Mouse (Mus musculus): ENCODE measurements at regions not wholly inside any gene's neighbourhood (a gene's known extent, or its start where the extent isn't known, plus 50 kb on each side); places are given as distances from the start of the nearest gene placed in this dataset.

- Histone ChIP-seq H3K36me3 (ENCODE audit: control insufficient read depth, insufficient read depth) (no peaks in the 10 kb centered on the region), H3K9ac (ENCODE audit: low read depth, low read length) (no peak overlapping the region), H3K4me2 (ENCODE audit: low read depth, low read length) (no peak overlapping the region), H3K27me3 (ENCODE audit: control insufficient read depth, insufficient read depth, low read depth, low read length) (no peaks in the 10 kb centered on the region; the same call in 1 of the 2 replicates), H3K4me1 (ENCODE audit: control insufficient read depth, low read depth, low read length) (no peaks in the 10 kb centered on the region), H3K9me3 (replicated peaks; ENCODE audit: control insufficient read depth, low read length) (no peaks in the 10 kb centered on the region), H3K27ac (ENCODE audit: low read length) (no peak overlapping the region), H3K4me3 (ENCODE audit: low read depth, low read length) (no peak overlapping the region)
- 68% methylated on average over 3 of the region's 3 CpGs for WGBS (ENCODE audit: insufficient replicate concordance)
- ATAC-seq (ENCODE audit: low read depth), result no peak
Observed at GRCm38 (mm10) chrX:12500601-12501000, 87.0 kb upstream of the Atp6ap2 start.

- Histone ChIP-seq H3K4me1 (ENCODE audit: control insufficient read depth, low read depth, low read length) (no peaks in the 10 kb centered on the region), H3K36me3 (ENCODE audit: control insufficient read depth, insufficient read depth) (no peaks in the 10 kb centered on the region), H3K4me3 (ENCODE audit: low read depth, low read length) (no peak overlapping the region), H3K27ac (ENCODE audit: low read length) (no peak overlapping the region), H3K4me2 (ENCODE audit: low read depth, low read length) (no peak overlapping the region), H3K27me3 (ENCODE audit: control insufficient read depth, insufficient read depth, low read depth, low read length) (no peaks in the 10 kb centered on the region; the same call in 1 of the 2 replicates), H3K9me3 (replicated peaks; ENCODE audit: control insufficient read depth, low read length) (no peaks in the 10 kb centered on the region), H3K9ac (ENCODE audit: low read depth, low read length) (no peak overlapping the region)
- 51% methylated on average over 4 of the region's 4 CpGs for WGBS (ENCODE audit: insufficient replicate concordance)
- no peak for ATAC-seq (ENCODE audit: low read depth)
Observed at GRCm38 (mm10) chrX:12502364-12502763, 85.2 kb upstream of the Atp6ap2 start.

GRCm38 (mm10) chrX:12503581-12503980, 84.0 kb upstream of the Atp6ap2 start:
- no peaks in the 10 kb centered on the region for H3K9me3 ChIP-seq (replicated peaks; ENCODE audit: control insufficient read depth, low read length)
- 29% methylated on average over 1 of the region's 1 CpGs for WGBS (ENCODE audit: insufficient replicate concordance)
- no peak overlapping the region for H3K9ac ChIP-seq (ENCODE audit: low read depth, low read length)
- no peaks in the 10 kb centered on the region for H3K36me3 ChIP-seq (ENCODE audit: control insufficient read depth, insufficient read depth)
- no peak overlapping the region for H3K4me2 ChIP-seq (ENCODE audit: low read depth, low read length)
- ATAC-seq (ENCODE audit: low read depth), result no peak
- no peak overlapping the region for H3K27ac ChIP-seq (ENCODE audit: low read length)
- no peak overlapping the region for H3K4me3 ChIP-seq (ENCODE audit: low read depth, low read length)
- no peaks in the 10 kb centered on the region for H3K4me1 ChIP-seq (ENCODE audit: control insufficient read depth, low read depth, low read length)
- no peaks in the 10 kb centered on the region; the same call in 1 of the 2 replicates for H3K27me3 ChIP-seq (ENCODE audit: control insufficient read depth, insufficient read depth, low read depth, low read length)

- ATAC-seq (ENCODE audit: low read depth), result no peak
- Histone ChIP-seq H3K9ac (ENCODE audit: low read depth, low read length) (no peak overlapping the region), H3K4me2 (ENCODE audit: low read depth, low read length) (no peak overlapping the region), H3K36me3 (ENCODE audit: control insufficient read depth, insufficient read depth) (no peaks in the 10 kb centered on the region), H3K9me3 (replicated peaks; ENCODE audit: control insufficient read depth, low read length) (no peaks in the 10 kb centered on the region), H3K27me3 (ENCODE audit: control insufficient read depth, insufficient read depth, low read depth, low read length) (no peaks in the 10 kb centered on the region), H3K4me3 (ENCODE audit: low read depth, low read length) (no peak overlapping the region), H3K4me1 (ENCODE audit: control insufficient read depth, low read depth, low read length) (no peaks in the 10 kb centered on the region), H3K27ac (ENCODE audit: low read length) (no peak overlapping the region)
- 47% methylated on average over 3 of the region's 3 CpGs for WGBS (ENCODE audit: insufficient replicate concordance)
Observed at GRCm38 (mm10) chrX:12511119-12511518, 76.5 kb upstream of the Atp6ap2 start.

DNA sequence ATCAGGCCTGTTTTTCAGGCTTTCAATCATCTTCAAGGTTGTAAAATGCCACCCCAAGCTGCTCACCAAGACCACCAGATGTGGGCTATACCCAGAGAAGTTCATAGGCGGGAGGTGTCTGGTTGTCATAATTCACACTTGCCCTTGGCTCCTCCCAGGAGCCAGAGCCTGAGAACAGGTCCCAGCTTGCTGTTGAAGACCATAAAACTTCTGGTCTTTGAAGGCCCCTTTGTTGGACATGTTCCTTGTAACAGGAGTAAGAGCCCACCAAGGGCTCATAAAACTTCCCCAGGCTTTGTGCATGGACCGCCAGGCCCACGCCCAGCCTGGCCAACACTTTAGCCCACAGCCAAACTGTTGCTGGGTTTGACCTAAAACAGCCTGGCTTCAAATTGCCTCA, 62.6 kb upstream of the Atp6ap2 start:
- Histone ChIP-seq H3K27ac (ENCODE audit: low read length) (no peak overlapping the region), H3K4me1 (ENCODE audit: control insufficient read depth, low read depth, low read length) (no peaks in the 10 kb centered on the region), H3K36me3 (ENCODE audit: control insufficient read depth, insufficient read depth) (no peaks in the 10 kb centered on the region), H3K27me3 (ENCODE audit: control insufficient read depth, insufficient read depth, low read depth, low read length) (no peaks in the 10 kb centered on the region), H3K9me3 (replicated peaks; ENCODE audit: control insufficient read depth, low read length) (no peaks in the 10 kb centered on the region), H3K9ac (ENCODE audit: low read depth, low read length) (no peak overlapping the region), H3K4me2 (ENCODE audit: low read depth, low read length) (no peak overlapping the region), H3K4me3 (ENCODE audit: low read depth, low read length) (no peak overlapping the region)
- no peak for ATAC-seq (ENCODE audit: low read depth)
- 79% methylated on average over 3 of the region's 3 CpGs for WGBS (ENCODE audit: insufficient replicate concordance)

GRCm38 (mm10) chrX:12530406-12531311, 56.9 kb upstream of the Atp6ap2 start:
- no peaks in the 10 kb centered on the region for H3K9me3 ChIP-seq (replicated peaks; ENCODE audit: control insufficient read depth, low read length)
- H3K9ac ChIP-seq (ENCODE audit: low read depth, low read length), result no peak overlapping the region
- H3K4me3 ChIP-seq (ENCODE audit: low read depth, low read length), result no peak overlapping the region
- H3K27ac ChIP-seq (ENCODE audit: low read length), result no peak overlapping the region
- H3K27me3 ChIP-seq (ENCODE audit: control insufficient read depth, insufficient read depth, low read depth, low read length), result no peaks in the 10 kb centered on the region
- no peaks in the 10 kb centered on the region for H3K4me1 ChIP-seq (ENCODE audit: control insufficient read depth, low read depth, low read length)
- no peak overlapping the region for H3K4me2 ChIP-seq (ENCODE audit: low read depth, low read length)
- H3K36me3 ChIP-seq (ENCODE audit: control insufficient read depth, insufficient read depth), result no peaks in the 10 kb centered on the region
- WGBS (ENCODE audit: insufficient replicate concordance), result 36% methylated on average over 6 of the region's 6 CpGs
- no peak for ATAC-seq (ENCODE audit: low read depth)
